Mouse (Mus musculus) brain, adult 10 weeks (tissue): ENCODE results near the gene Fkbp9. TPM values are rescaled to one million over a fixed set of nuclear protein-coding genes. Genes with fewer than 3 reads are reported as not detected.

Experiments used
- polyA plus RNA-seq: library from polyadenylated mRNA; stranded (reverse); fragments of 350-450 nt; fragmentation: Illumina TruSeq; extraction: RNeasy Lipid Tissue Mini Kit (QIAGEN cat#74804); gene quantifications from one replicate; pipeline ENCODE4 v1.2.3, GENCODE M21; 2015; ENCODE audit warnings: low read depth, low replicate concordance

The Fkbp9 gene
- 28.8 TPM for polyA plus RNA-seq

DNA sequence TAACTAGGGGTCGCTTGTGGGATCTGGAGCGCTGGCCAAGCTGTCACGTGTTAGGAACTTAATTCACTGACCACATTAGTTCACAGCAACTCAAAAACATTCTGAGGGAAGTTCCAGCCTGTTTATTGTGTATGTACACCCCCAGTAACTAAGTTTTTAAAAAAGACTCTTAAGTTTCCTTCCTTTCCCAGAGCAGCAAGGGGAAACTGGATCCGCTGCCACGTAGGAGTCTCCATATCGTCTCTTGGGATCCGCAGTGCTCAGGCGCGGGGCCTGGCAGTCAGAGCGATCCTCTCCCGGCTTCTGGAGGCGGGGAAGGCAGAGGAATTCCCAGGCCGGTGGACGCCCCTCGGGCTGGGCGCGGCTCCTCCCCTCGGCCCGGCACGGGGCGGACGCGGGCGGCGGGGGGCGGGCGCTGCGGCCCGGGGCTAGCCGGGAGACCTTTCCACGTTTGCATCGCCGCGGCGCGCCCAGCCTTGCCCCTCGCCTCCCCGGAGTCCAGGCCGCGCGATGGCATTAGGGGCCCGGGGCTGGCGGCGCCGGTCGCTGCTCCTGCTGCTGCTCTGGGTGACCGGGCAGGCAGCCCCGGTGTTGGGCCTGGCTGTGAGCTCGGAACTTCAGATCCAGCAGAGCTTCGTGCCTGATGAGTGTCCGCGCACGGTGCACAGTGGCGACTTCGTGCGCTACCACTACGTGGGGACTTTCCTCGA lies at the start of gene Fkbp9:
Gene Fkbp9, plus strand, starts transcription at position 363 of the 710 bp plus-strand sequence.

DNA sequence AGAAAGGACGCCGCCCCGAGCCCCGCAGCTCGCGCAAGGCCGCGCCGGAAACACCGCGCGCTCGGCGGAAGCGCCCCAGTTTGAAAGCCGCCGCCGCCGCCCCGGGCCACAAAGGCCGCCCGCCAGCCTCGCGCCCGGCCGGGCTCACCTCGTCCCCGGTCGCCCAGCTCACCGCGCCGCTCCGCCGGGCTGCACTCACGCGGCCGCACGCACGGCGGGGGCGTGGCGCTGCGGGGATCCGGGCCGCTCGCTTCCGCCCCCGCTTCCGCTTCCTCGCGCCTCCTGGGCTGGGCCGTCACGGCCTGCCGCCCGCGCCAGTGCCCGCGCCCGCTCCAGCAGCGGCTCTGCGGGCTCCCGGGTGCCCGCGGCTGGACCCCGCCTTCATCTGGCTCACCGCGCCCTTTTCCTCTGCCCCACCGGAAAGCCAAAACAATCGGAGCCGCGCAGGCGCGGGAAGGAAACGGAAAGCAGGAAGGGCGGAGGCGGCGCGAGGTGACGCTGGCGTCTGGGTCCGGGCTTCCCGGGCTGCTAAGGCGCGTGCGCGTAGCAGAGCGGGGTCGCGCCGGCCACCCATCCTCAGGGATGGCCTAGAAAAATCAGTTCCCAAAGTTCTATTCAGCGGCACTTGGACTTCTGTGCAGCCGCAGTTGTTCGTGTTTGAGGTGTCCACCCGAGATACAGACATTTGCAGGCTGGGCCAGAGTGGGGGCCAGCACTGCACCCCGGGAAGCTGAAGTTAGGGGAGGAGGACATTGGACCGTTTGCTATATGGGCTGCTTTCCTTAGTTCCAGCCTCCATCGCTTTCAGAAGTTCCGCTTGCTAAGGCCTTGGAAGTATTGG lies 34.3 kb upstream of the Fkbp9 start, which contains the start of gene Kbtbd2:
Gene Kbtbd2, minus strand, starts transcription at position 503 of the 841 bp plus-strand sequence.

GRCm38 (mm10) chr6:56923726-56924707 lies 92.2 kb downstream of the Fkbp9 start, which contains the start of the genes Nt5c3 and Vmn1r4:
TSS of gene Nt5c3 (minus strand) at chr6:56923932.
TSS of gene Vmn1r4 (plus strand) at chr6:56924015.

Other genes starting within 250 kb of the Fkbp9 start
- gene Lsm5, start 127.3 kb upstream of the Fkbp9 start, polyA plus RNA-seq = 24.2 TPM
- 26.7 TPM for gene Avl9, start 117.2 kb upstream of the Fkbp9 start, polyA plus RNA-seq
- gene Kbtbd2, start 34.2 kb upstream of the Fkbp9 start, polyA plus RNA-seq = 40.1 TPM
- gene Nt5c3, start 91.9 kb downstream of the Fkbp9 start, polyA plus RNA-seq = 97.9 TPM
- not detected for gene Vmn1r4, start 92.0 kb downstream of the Fkbp9 start, polyA plus RNA-seq
- not detected for gene Vmn1r5, start 138.2 kb downstream of the Fkbp9 start, polyA plus RNA-seq
- not detected for gene Vmn1r6, start 165.2 kb downstream of the Fkbp9 start, polyA plus RNA-seq
- gene Vmn1r7, start 193.3 kb downstream of the Fkbp9 start, polyA plus RNA-seq = not detected
- not detected for gene Vmn1r8, start 200.2 kb downstream of the Fkbp9 start, polyA plus RNA-seq
- gene Vmn1r9, start 234.7 kb downstream of the Fkbp9 start, polyA plus RNA-seq = not detected